Mouse (Mus musculus): Measurements from ENCODE around the gene Pabpc4.

DNA sequence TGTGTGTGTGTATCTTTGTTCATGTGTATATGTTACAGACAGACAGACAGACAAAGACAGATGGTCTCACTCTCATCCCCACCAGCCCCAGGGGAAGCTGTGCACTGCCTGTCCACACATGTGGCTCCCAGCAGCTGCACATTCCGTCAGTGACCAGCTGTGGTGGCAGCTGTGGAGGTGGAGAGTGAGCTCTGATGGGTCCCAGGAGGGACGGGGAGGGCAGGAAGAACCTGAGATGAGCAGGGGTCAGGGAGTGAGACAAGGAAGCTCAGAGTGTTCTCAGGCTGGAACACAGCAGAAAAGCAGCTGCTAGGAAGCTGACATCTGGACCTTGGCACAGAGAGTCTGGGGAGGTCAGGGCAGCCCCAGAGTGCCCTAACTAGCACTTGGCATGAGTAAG, 33.9 kb upstream of the Pabpc4 start:
- TF ChIP-seq POLR2A (IDR thresholded peaks at IDR 0.05; ENCODE audit: control insufficient read depth, low read depth, low read length) (no peak), CTCF (IDR thresholded peaks at IDR 0.05; ENCODE audit: control insufficient read depth, insufficient read depth, insufficient replicate concordance, low read depth, low read length) (no peak)
